Mouse (Mus musculus): ENCODE data around the gene Olfr1032.
"Not testable (repeated sequence)": the region's sequence is repeated elsewhere in the genome, so short reads cannot be mapped to it uniquely, and the experiment has no call there.

Gene Olfr1032

DNA sequence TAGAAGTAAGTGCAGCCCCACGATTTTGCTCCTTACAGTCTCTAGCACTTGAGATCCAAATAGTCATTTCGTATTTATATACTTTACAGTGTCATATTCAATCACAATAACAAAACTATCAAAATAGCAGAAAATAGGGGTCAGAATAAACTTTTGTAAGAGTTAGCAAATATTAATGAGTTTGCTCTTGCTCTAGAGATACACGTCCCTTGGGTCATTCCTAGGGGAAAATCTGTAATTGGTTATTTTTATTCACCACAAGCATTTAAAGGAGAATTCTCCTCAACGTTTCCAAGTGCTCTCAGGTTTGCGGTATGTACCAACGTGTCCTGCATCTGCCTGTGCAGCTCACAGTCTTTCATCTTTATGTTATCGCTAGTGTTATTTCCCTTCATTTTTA is at the start of gene Olfr1032:
TSS of gene Olfr1032 (plus strand) at position 301 of the 400 bp plus-strand sequence.
- DNase-seq = no peak

- no peak for DNase-seq
Observed at GRCm38 (mm10) chr2:85973595-85973994, 31.7 kb upstream of the Olfr1032 start, which contains the start of gene Olfr1029. Gene Olfr1029 (plus strand): TSS chr2:85973895.

GRCm38 (mm10) chr2:85978976-85979375 is 26.4 kb upstream of the Olfr1032 start, which contains the start of gene Olfr1030:
Gene Olfr1030 (plus strand): TSS chr2:85979276.
- no peak for DNase-seq

DNA sequence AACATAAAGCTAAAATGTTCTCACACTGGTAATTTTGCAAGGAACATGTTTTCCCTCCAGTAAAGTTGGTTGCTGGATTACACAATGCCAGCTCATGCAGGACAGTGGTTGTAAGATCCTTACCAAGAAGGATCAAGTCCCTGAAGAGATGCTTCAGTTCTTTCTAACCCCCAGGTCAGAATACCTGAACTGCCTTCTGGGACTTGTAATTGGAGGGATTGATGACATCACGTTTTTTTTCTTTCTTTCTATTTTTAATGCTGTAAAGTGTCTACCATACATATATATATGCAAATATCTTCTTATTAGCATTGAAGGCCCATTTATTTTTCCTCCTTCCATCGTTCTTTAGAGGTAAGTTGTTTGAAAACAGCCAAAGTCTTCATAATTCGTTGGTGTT is 15.3 kb upstream of the Olfr1032 start, which contains the start of gene Olfr1031:
TSS of gene Olfr1031 (plus strand) at position 301 of the 400 bp plus-strand sequence.
- no peak for DNase-seq

DNA sequence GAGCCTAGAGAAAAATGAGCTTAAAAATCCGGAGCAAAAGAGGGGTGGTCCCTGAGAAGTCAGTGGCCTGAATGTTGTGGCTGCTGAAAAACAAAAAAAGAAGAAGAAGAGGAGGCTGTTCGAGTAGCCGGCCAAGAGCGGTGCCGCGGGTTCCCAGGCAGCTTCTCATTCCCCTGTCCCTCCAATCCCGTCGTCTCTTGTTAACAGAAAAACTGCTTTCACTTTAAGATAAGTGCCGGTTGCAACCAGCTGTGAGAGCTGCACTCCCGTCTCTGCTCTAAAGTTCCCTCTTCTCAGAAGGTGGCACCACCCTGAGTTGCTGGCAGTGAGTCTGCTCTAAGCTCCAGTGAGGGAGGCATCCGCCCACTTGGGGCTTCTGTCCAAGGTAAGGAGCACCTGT is 15.1 kb downstream of the Olfr1032 start, which contains the start of gene Olfr1033:
TSS of gene Olfr1033 (plus strand) at position 228 of the 400 bp plus-strand sequence.
- DNase-seq = not testable (repeated sequence)

- not testable (repeated sequence) for DNase-seq
Observed at GRCm38 (mm10) chr2:86021518-86021917, 16.2 kb downstream of the Olfr1032 start.

DNA sequence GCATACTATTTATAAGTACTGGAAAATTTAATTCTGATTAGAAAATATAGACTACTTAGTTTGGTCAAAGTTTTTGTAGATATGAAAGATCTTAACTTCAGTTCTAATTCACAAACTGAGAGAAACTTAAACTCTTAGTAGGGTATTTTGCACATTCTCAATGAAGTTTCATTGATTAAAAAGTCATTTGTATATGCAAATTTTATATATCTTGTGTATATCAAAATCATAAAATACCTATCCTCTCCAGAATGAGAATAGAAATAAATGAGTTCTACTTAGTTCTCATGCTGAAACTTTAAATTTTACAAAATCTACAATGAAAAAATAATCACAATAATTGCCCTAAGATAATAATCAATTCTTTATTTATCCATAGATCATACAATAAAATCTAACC is 40.2 kb downstream of the Olfr1032 start, which contains the start of gene Olfr1034:
TSS of gene Olfr1034 (plus strand) at position 301 of the 400 bp plus-strand sequence.
- DNase-seq = no peak

- DNase-seq = not testable (repeated sequence)
Observed at GRCm38 (mm10) chr2:86050777-86051176, 45.4 kb downstream of the Olfr1032 start.

Data from cerebellum, adult 9-11 months (tissue).